Mouse (Mus musculus): ENCODE results near the gene Hspb9. TPM values are rescaled to one million over a fixed set of nuclear protein-coding genes. Genes with fewer than 3 reads are reported as not detected.

Hspb9 gene
- total RNA-seq, 1 experiment from 2014 or later: not detected

GRCm38 (mm10) chr11:100720345-100720744 is 6.7 kb downstream of the Hspb9 start:
- no peak for ATAC-seq (replicated peaks in 1 of 2; ENCODE audit: insufficient read depth in 1 of 2, low FRiP score in 2 of 2, low TSS enrichment in 1 of 2, low read depth in 1 of 2, poor library complexity in 2 of 2, severe bottlenecking in 2 of 2)

- no peak; a peak in 1 of 4 replicates for ATAC-seq (replicated peaks in 1 of 2; ENCODE audit: insufficient read depth in 1 of 2, low FRiP score in 2 of 2, low TSS enrichment in 1 of 2, low read depth in 1 of 2, poor library complexity in 2 of 2, severe bottlenecking in 2 of 2)
These were observed 7.6 kb downstream of the Hspb9 start for GRCm38 (mm10) chr11:100721254-100721653.

- ATAC-seq (replicated peaks in 1 of 2; ENCODE audit: insufficient read depth in 1 of 2, low FRiP score in 2 of 2, low TSS enrichment in 1 of 2, low read depth in 1 of 2, poor library complexity in 2 of 2, severe bottlenecking in 2 of 2): peak in 1 of 2 experiments; percentile 54; a peak in 2 of 4 replicates
These were observed 8.3 kb downstream of the Hspb9 start for GRCm38 (mm10) chr11:100721776-100722492.

- ATAC-seq (replicated peaks in 1 of 2; ENCODE audit: insufficient read depth in 1 of 2, low FRiP score in 2 of 2, low TSS enrichment in 1 of 2, low read depth in 1 of 2, poor library complexity in 2 of 2, severe bottlenecking in 2 of 2): 0 out of 4 replicates have a peak, but pooled peaks of 1 of the 2 experiments have one; percentile 15
These were observed 8.9 kb downstream of the Hspb9 start for GRCm38 (mm10) chr11:100722493-100723028.

GRCm38 (mm10) chr11:100724919-100725512 is 11.4 kb downstream of the Hspb9 start:
- ATAC-seq (replicated peaks in 1 of 2; ENCODE audit: insufficient read depth in 1 of 2, low FRiP score in 2 of 2, low TSS enrichment in 1 of 2, low read depth in 1 of 2, poor library complexity in 2 of 2, severe bottlenecking in 2 of 2): 0 out of 4 replicates have a peak, but pooled peaks of 1 of the 2 experiments have one; percentile 5

GRCm38 (mm10) chr11:100727201-100727600 is 13.6 kb downstream of the Hspb9 start:
- no peak for ATAC-seq (replicated peaks in 1 of 2; ENCODE audit: insufficient read depth in 1 of 2, low FRiP score in 2 of 2, low TSS enrichment in 1 of 2, low read depth in 1 of 2, poor library complexity in 2 of 2, severe bottlenecking in 2 of 2)

- no peak for ATAC-seq (replicated peaks in 1 of 2; ENCODE audit: insufficient read depth in 1 of 2, low FRiP score in 2 of 2, low TSS enrichment in 1 of 2, low read depth in 1 of 2, poor library complexity in 2 of 2, severe bottlenecking in 2 of 2)
These were observed 15.0 kb downstream of the Hspb9 start for GRCm38 (mm10) chr11:100728601-100729000.

GRCm38 (mm10) chr11:100729976-100730375 is 16.3 kb downstream of the Hspb9 start:
- no peak for ATAC-seq (replicated peaks in 1 of 2; ENCODE audit: insufficient read depth in 1 of 2, low FRiP score in 2 of 2, low TSS enrichment in 1 of 2, low read depth in 1 of 2, poor library complexity in 2 of 2, severe bottlenecking in 2 of 2)

- ATAC-seq (replicated peaks in 1 of 2; ENCODE audit: insufficient read depth in 1 of 2, low FRiP score in 2 of 2, low TSS enrichment in 1 of 2, low read depth in 1 of 2, poor library complexity in 2 of 2, severe bottlenecking in 2 of 2): no peak
These were observed 17.0 kb downstream of the Hspb9 start for GRCm38 (mm10) chr11:100730477-100731205.

GRCm38 (mm10) chr11:100735134-100735865 is 21.6 kb downstream of the Hspb9 start:
- no peak for ATAC-seq (replicated peaks in 1 of 2; ENCODE audit: insufficient read depth in 1 of 2, low FRiP score in 2 of 2, low TSS enrichment in 1 of 2, low read depth in 1 of 2, poor library complexity in 2 of 2, severe bottlenecking in 2 of 2)

GRCm38 (mm10) chr11:100735954-100736745 is 22.5 kb downstream of the Hspb9 start:
- no peak for ATAC-seq (replicated peaks in 1 of 2; ENCODE audit: insufficient read depth in 1 of 2, low FRiP score in 2 of 2, low TSS enrichment in 1 of 2, low read depth in 1 of 2, poor library complexity in 2 of 2, severe bottlenecking in 2 of 2)

- no peak for ATAC-seq (replicated peaks in 1 of 2; ENCODE audit: insufficient read depth in 1 of 2, low FRiP score in 2 of 2, low TSS enrichment in 1 of 2, low read depth in 1 of 2, poor library complexity in 2 of 2, severe bottlenecking in 2 of 2)
These were observed 23.1 kb downstream of the Hspb9 start for GRCm38 (mm10) chr11:100736746-100737080.

- ATAC-seq (replicated peaks in 1 of 2; ENCODE audit: insufficient read depth in 1 of 2, low FRiP score in 2 of 2, low TSS enrichment in 1 of 2, low read depth in 1 of 2, poor library complexity in 2 of 2, severe bottlenecking in 2 of 2): no peak
These were observed 23.6 kb downstream of the Hspb9 start for GRCm38 (mm10) chr11:100737105-100737733.

- peak; percentile 96 to 99 for ATAC-seq (replicated peaks in 1 of 2; ENCODE audit: insufficient read depth in 1 of 2, low FRiP score in 2 of 2, low TSS enrichment in 1 of 2, low read depth in 1 of 2, poor library complexity in 2 of 2, severe bottlenecking in 2 of 2)
These were observed 24.5 kb downstream of the Hspb9 start, which contains the start of gene Rab5c for GRCm38 (mm10) chr11:100738066-100738604. Gene Rab5c, minus strand, starts transcription at chr11:100738215.

- no peak for ATAC-seq (replicated peaks in 1 of 2; ENCODE audit: insufficient read depth in 1 of 2, low FRiP score in 2 of 2, low TSS enrichment in 1 of 2, low read depth in 1 of 2, poor library complexity in 2 of 2, severe bottlenecking in 2 of 2)
These were observed 25.1 kb downstream of the Hspb9 start for GRCm38 (mm10) chr11:100738749-100739148.

- no peak for ATAC-seq (replicated peaks in 1 of 2; ENCODE audit: insufficient read depth in 1 of 2, low FRiP score in 2 of 2, low TSS enrichment in 1 of 2, low read depth in 1 of 2, poor library complexity in 2 of 2, severe bottlenecking in 2 of 2)
These were observed 27.7 kb downstream of the Hspb9 start for GRCm38 (mm10) chr11:100741348-100741747.
